Mouse (Mus musculus): ENCODE results near the gene Camkmt.

GRCm38 (mm10) chr17:85464466-85465411 is 374.4 kb downstream of the Camkmt start:
- TF ChIP-seq POLR2A (IDR thresholded peaks at IDR 0.05; ENCODE audit: low read depth, low read length), result no peak
- TF ChIP-seq CTCF (IDR thresholded peaks at IDR 0.05; ENCODE audit: extremely low read depth, insufficient read length, insufficient replicate concordance, low read depth, low read length), result no peak

All from small intestine, adult 2 months (tissue).